Mouse (Mus musculus): ENCODE results near the gene Cenpm. TPM values are rescaled to one million over a fixed set of nuclear protein-coding genes. Genes with fewer than 3 reads are reported as not detected.
A peak's percentile ranks its signal among the peaks of the same experiment; 100 is the strongest.
"Not testable (repeated sequence)": the region's sequence is repeated elsewhere in the genome, so short reads cannot be mapped to it uniquely, and the experiment has no call there.

The Cenpm gene
- polyA plus RNA-seq, 2 experiments: 39.4 to 57.7 TPM

- WGBS: 18% methylated on average over 10 of the region's 10 CpGs
- ATAC-seq (ENCODE audit: low FRiP score, low read depth) (peak; percentile 26; the same call in 1 of the 2 replicates), DNase-seq (ENCODE audit: low spot score) (no peak)
These were observed 11.4 kb upstream of the Cenpm start for GRCm38 (mm10) chr15:82255944-82256383.

DNA sequence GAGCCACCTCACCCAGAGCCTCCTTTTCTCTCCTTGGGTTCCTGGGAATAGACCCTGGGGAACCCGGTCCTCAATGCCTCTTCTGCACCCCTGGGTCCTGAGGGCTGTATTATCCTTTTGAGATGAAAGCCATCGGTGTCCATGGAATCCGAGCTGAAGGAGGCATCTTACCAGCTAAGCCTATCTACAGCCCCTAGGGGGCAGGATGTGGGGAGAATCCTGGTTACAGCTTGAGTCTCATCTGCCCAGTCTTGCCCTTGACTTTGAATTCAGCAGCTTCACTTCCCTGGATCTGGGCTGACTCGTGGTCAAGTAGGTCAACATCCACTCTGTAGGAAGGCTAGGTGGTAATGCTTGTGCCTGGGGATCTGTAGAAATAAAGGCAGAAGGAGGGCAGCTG is 10.7 kb upstream of the Cenpm start:
- ATAC-seq (ENCODE audit: low FRiP score, low read depth): no peak
- TF ChIP-seq POLR2A (IDR thresholded peaks at IDR 0.05; ENCODE audit: borderline replicate concordance, extremely low read depth, insufficient read depth, insufficient read length): no peak
- Histone ChIP-seq H3K4me1 (ENCODE audit: control insufficient read depth, insufficient read depth, low read length) (no peaks in the 10 kb centered on the region), H3K9me3 (ENCODE audit: control insufficient read depth, low read length) (no peaks in the 10 kb centered on the region), H3K4me2 (replicated peaks; ENCODE audit: low read depth, low read length, severe bottlenecking) (no peak overlapping the region), H3K9ac (ENCODE audit: low read depth, low read length, severe bottlenecking) (no peak overlapping the region), H3K27me3 (ENCODE audit: control insufficient read depth, insufficient read depth, low read length) (no peaks in the 10 kb centered on the region), H3K36me3 (ENCODE audit: control insufficient read depth, insufficient read depth, low read length) (no peaks in the 10 kb centered on the region), H3K4me3 (replicated peaks; ENCODE audit: low read length) (no peak overlapping the region), H3K27ac (replicated peaks; ENCODE audit: low read depth, low read length) (no peak overlapping the region)
- no peak for DNase-seq (ENCODE audit: low spot score)
- WGBS: 51% methylated on average over 4 of the region's 4 CpGs

More at GRCm38 (mm10) chr15:82255944-82256383, 11.4 kb upstream of the Cenpm start:
- Histone ChIP-seq H3K4me1 (ENCODE audit: control insufficient read depth, insufficient read depth, low read length) (no peaks in the 10 kb centered on the region), H3K36me3 (ENCODE audit: control insufficient read depth, insufficient read depth, low read length) (no peaks in the 10 kb centered on the region), H3K4me3 (replicated peaks; ENCODE audit: low read length) (no peak overlapping the region), H3K9ac (ENCODE audit: low read depth, low read length, severe bottlenecking) (no peak overlapping the region), H3K27ac (replicated peaks; ENCODE audit: low read depth, low read length) (no peak overlapping the region), H3K27me3 (ENCODE audit: control insufficient read depth, insufficient read depth, low read length) (no peaks in the 10 kb centered on the region), H3K4me2 (replicated peaks; ENCODE audit: low read depth, low read length, severe bottlenecking) (no peak overlapping the region), H3K9me3 (ENCODE audit: control insufficient read depth, low read length) (no peaks in the 10 kb centered on the region)
- no peak for TF ChIP-seq POLR2A (IDR thresholded peaks at IDR 0.05; ENCODE audit: borderline replicate concordance, extremely low read depth, insufficient read depth, insufficient read length)

DNA sequence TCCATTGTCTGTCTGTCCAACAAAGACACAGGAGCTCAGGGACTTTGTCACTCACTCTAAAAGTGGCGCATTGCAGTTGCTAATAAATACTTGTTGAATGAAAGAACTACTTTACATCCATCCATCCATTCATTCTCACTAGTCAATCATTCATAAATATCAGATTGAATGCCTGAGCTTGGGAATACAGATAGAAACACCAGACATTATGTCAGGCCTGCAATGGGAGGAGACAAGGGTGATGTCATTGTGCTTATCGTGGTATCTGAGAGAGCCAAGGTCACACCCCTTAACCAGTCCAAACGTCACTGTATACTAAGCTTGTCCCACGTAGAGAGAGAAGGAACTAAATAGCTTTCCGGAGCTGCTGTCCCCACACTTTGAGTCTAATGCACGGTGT is 7.5 kb upstream of the Cenpm start, which contains the start of gene 1500009C09Rik:
1500009C09Rik (plus strand) TSS at position 301 of the 400 bp plus-strand sequence.
- Histone ChIP-seq H3K9ac (ENCODE audit: low read depth, low read length, severe bottlenecking) (no peak within 1 kb of the TSS), H3K36me3 (ENCODE audit: control insufficient read depth, insufficient read depth, low read length) (no peaks in the 10 kb centered on the region), H3K27ac (replicated peaks; ENCODE audit: low read depth, low read length) (no peak within 1 kb of the TSS), H3K4me3 (replicated peaks; ENCODE audit: low read length) (no peak within 1 kb of the TSS), H3K9me3 (ENCODE audit: control insufficient read depth, low read length) (no peaks in the 10 kb centered on the region), H3K27me3 (ENCODE audit: control insufficient read depth, insufficient read depth, low read length) (no peaks in the 10 kb centered on the region), H3K4me1 (ENCODE audit: control insufficient read depth, insufficient read depth, low read length) (no peaks in the 10 kb centered on the region), H3K4me2 (replicated peaks; ENCODE audit: low read depth, low read length, severe bottlenecking) (no peak within 1 kb of the TSS)
- no peak for TF ChIP-seq POLR2A (IDR thresholded peaks at IDR 0.05; ENCODE audit: borderline replicate concordance, extremely low read depth, insufficient read depth, insufficient read length)
- DNase-seq (ENCODE audit: low spot score) (no peak), ATAC-seq (ENCODE audit: low FRiP score, low read depth) (no peak)
- 91% methylated on average over 6 of the region's 6 CpGs for WGBS

- ATAC-seq (ENCODE audit: low FRiP score, low read depth) (no peak), DNase-seq (ENCODE audit: low spot score) (no peak)
- Histone ChIP-seq H3K4me2 (replicated peaks; ENCODE audit: low read depth, low read length, severe bottlenecking) (no peak overlapping the region), H3K36me3 (ENCODE audit: control insufficient read depth, insufficient read depth, low read length) (no peaks in the 10 kb centered on the region), H3K27ac (replicated peaks; ENCODE audit: low read depth, low read length) (no peak overlapping the region), H3K4me1 (ENCODE audit: control insufficient read depth, insufficient read depth, low read length) (no peaks in the 10 kb centered on the region), H3K9me3 (ENCODE audit: control insufficient read depth, low read length) (no peaks in the 10 kb centered on the region), H3K4me3 (replicated peaks; ENCODE audit: low read length) (no peak overlapping the region), H3K27me3 (ENCODE audit: control insufficient read depth, insufficient read depth, low read length) (no peaks in the 10 kb centered on the region), H3K9ac (ENCODE audit: low read depth, low read length, severe bottlenecking) (no peak overlapping the region)
- TF ChIP-seq POLR2A (IDR thresholded peaks at IDR 0.05; ENCODE audit: borderline replicate concordance, extremely low read depth, insufficient read depth, insufficient read length): no peak
- WGBS: 94% methylated on average over 3 of the region's 3 CpGs
These were observed 7.0 kb upstream of the Cenpm start for GRCm38 (mm10) chr15:82251579-82251978.

GRCm38 (mm10) chr15:82247131-82247776 is 2.7 kb upstream of the Cenpm start:
- no peak overlapping the region for H3K27ac ChIP-seq (replicated peaks; ENCODE audit: low read depth, low read length)
- no peak overlapping the region for H3K4me3 ChIP-seq (replicated peaks; ENCODE audit: low read length)
- H3K9ac ChIP-seq (ENCODE audit: low read depth, low read length, severe bottlenecking): no peak overlapping the region
- WGBS: 58% methylated on average over 3 of the region's 3 CpGs
- H3K4me2 ChIP-seq (replicated peaks; ENCODE audit: low read depth, low read length, severe bottlenecking): no peak overlapping the region
- TF ChIP-seq POLR2A (IDR thresholded peaks at IDR 0.05; ENCODE audit: borderline replicate concordance, extremely low read depth, insufficient read depth, insufficient read length): no peak
- no peaks in the 10 kb centered on the region for H3K9me3 ChIP-seq (ENCODE audit: control insufficient read depth, low read length)
- H3K27me3 ChIP-seq (ENCODE audit: control insufficient read depth, insufficient read depth, low read length): no peaks in the 10 kb centered on the region
- ATAC-seq (ENCODE audit: low FRiP score, low read depth): no peak
- no peaks in the 10 kb centered on the region for H3K4me1 ChIP-seq (ENCODE audit: control insufficient read depth, insufficient read depth, low read length)
- no peaks in the 10 kb centered on the region for H3K36me3 ChIP-seq (ENCODE audit: control insufficient read depth, insufficient read depth, low read length)
- DNase-seq (ENCODE audit: low spot score): no peak

DNA sequence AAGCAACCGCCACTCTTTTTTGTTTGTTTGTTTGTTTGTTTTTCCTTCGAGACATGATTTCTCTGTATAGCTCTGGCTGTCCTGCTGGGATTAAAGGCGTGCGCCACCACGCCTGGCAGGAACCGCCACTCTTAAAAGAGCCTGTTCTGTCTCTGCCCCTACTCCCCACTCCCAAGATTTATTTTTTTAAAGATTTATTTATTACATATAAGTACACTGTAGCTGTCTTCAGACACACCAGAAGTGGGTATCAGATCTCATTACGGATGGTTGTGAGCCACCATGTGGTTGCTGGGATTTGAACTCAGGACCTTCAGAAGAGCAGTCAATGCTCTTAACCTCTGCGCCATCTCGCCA is 235 bp upstream of the Cenpm start:
- not testable (repeated sequence) for H3K9me3 ChIP-seq (ENCODE audit: control insufficient read depth, low read length); ATAC-seq (ENCODE audit: low FRiP score, low read depth); H3K36me3 ChIP-seq (ENCODE audit: control insufficient read depth, insufficient read depth, low read length); H3K27me3 ChIP-seq (ENCODE audit: control insufficient read depth, insufficient read depth, low read length); DNase-seq (ENCODE audit: low spot score); H3K4me1 ChIP-seq (ENCODE audit: control insufficient read depth, insufficient read depth, low read length)
- WGBS: 21% methylated on average over 9 of the region's 9 CpGs
- H3K4me2 ChIP-seq (replicated peaks; ENCODE audit: low read depth, low read length, severe bottlenecking): peak overlapping the region; percentile 94
- peak overlapping the region; percentile 48; the same call in 1 of the 2 replicates for H3K27ac ChIP-seq (replicated peaks; ENCODE audit: low read depth, low read length)
- H3K9ac ChIP-seq (ENCODE audit: low read depth, low read length, severe bottlenecking): peak overlapping the region; percentile 47; the same call in 1 of the 2 replicates
- peak overlapping the region; percentile 76 for H3K4me3 ChIP-seq (replicated peaks; ENCODE audit: low read length)

Measured in limb, embryonic 14.5 days (tissue).